Mouse (Mus musculus) liver, adult 2 months (tissue): ENCODE data around the gene Iapp. TPM values are rescaled to one million over a fixed set of nuclear protein-coding genes. Genes with fewer than 3 reads are reported as not detected.
"Not testable (repeated sequence)": the region's sequence is repeated elsewhere in the genome, so short reads cannot be mapped to it uniquely, and the experiment has no call there.

Experiments used
- DNase-seq: peaks from one replicate; pipeline ENCODE4 v3.0.0-alpha.2; 2011; ENCODE audit warnings: low read depth, low spot score; ENCODE audit errors: extremely low read depth
- H3K27ac ChIP-seq: fragments of 200-500 bp; replicated peaks from 2 replicates; pipeline ENCODE4 v1.5.1; 2012; ENCODE audit warnings: low read depth, mild to moderate bottlenecking, control low read depth, inconsistent platforms, low read length; ENCODE audit not compliant: insufficient read depth
- H3K27me3 ChIP-seq: fragments of 200-500 bp; 2 replicates; pipeline ENCODE4 v1.6.1; 2012; ENCODE audit warnings: mild to moderate bottlenecking, moderate library complexity, low read length, inconsistent platforms; ENCODE audit not compliant: control insufficient read depth, insufficient read depth
- H3K36me3 ChIP-seq: fragments of 200-500 bp; 2 replicates; pipeline ENCODE4 v1.6.1; 2012; ENCODE audit warnings: low read length, inconsistent platforms; ENCODE audit not compliant: control insufficient read depth, insufficient read depth
- H3K4me1 ChIP-seq: fragments of 200-500 bp; 2 replicates; pipeline ENCODE4 v1.6.1; 2011; ENCODE audit warnings: low read length; ENCODE audit not compliant: control insufficient read depth, insufficient read depth
- H3K4me3 ChIP-seq: fragments of 200-500 bp; 2 replicates; pipeline ENCODE4 v1.5.1; 2011; ENCODE audit warnings: low read depth, mild to moderate bottlenecking, control low read depth, low read length, moderate library complexity; ENCODE audit not compliant: insufficient read depth
- H3K79me2 ChIP-seq: fragments of 200-500 bp; 2 replicates; pipeline ENCODE4 v1.6.1; 2012; ENCODE audit warnings: inconsistent platforms, mild to moderate bottlenecking, low read length, moderate library complexity; ENCODE audit not compliant: control insufficient read depth, insufficient read depth
- H3K9ac ChIP-seq: fragments of 200-500 bp; 2 replicates; pipeline ENCODE4 v1.6.1; 2012; ENCODE audit warnings: low read depth, mild to moderate bottlenecking, control low read depth, inconsistent platforms, low read length
- CTCF ChIP-seq: fragments of 200-500 bp; IDR thresholded peaks from 2 replicates; pipeline ENCODE4 v1.5.1; 2011; ENCODE audit warnings: low read depth, low read length, control low read depth
- POLR2A ChIP-seq: fragments of 200-500 bp; IDR thresholded peaks from 2 replicates; pipeline ENCODE4 v1.6.1; 2011; ENCODE audit warnings: low read length, control low read depth; ENCODE audit not compliant: insufficient read depth; ENCODE audit errors: extremely low read depth
- WGBS: fragments of 180-500 bp; shearing (Covaris S2); methylation state at CpG from one replicate; pipeline ENCODE4 v1.1.7; 2018; 5-methylcytosine and 5-hydroxymethylcytosine counted together
- polyA plus RNA-seq: library from polyadenylated mRNA; depleted of rRNA; stranded (reverse); fragments of >200 nt; gene quantifications from 2 replicates; pipeline ENCODE4 v1.2.3, GENCODE M21; 2012; rRNA removed
- total RNA-seq: library from RNA; depleted of rRNA; stranded (reverse); fragments of >200 nt; gene quantifications from 2 replicates; pipeline ENCODE4 v1.2.3, GENCODE M21; 2014; rRNA removed

Iapp gene
- not detected in 2 replicates for total RNA-seq
- not detected in 2 replicates for polyA plus RNA-seq

- Histone ChIP-seq H3K27ac (no peak within 1 kb of the TSS), H3K9ac (no peak within 1 kb of the TSS), H3K36me3 (no peaks in the 10 kb centered on the region), H3K4me3 (no peak within 1 kb of the TSS), H3K27me3 (no peaks in the 10 kb centered on the region), H3K4me1 (no peaks in the 10 kb centered on the region), H3K79me2 (no peaks in the 10 kb centered on the region)
- 48% methylated on average over 4 of the region's 4 CpGs for WGBS
- no peak for TF ChIP-seq CTCF
- no peak for TF ChIP-seq POLR2A
- no peak for DNase-seq
Measured at GRCm38 (mm10) chr6:142298098-142298497, at the start of gene Iapp. Gene Iapp (plus strand): TSS chr6:142298423.

DNA sequence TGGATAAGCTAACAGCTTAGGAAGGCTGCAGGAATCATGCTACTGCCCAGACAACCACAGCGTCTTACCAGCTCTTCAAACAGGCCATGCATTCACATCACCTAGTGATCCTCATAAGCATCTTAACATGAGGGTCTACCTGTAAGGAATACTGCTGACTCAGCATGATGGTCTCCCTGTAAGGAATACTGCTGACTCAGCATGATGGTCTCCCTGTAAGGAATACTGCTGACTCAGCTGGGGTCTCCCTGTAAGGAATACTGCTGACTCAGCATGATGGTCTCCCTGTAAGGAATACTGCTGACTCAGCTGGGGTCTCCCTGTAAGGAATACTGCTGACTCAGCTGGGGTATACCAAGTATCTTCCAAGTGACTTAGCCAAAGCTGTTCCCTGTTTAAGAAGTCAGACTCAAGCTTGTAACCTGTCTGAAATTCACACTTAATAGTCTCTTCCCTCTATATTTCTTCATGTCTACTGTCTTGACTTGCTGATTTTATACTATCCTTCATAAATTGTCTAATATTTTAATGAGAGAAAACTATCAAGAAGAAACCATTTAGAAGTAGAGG, 47.4 kb upstream of the Iapp start:
- not testable (repeated sequence) for H3K4me1 ChIP-seq, H3K4me3 ChIP-seq, H3K27ac ChIP-seq, H3K9ac ChIP-seq, H3K36me3 ChIP-seq, DNase-seq, H3K79me2 ChIP-seq, H3K27me3 ChIP-seq
- WGBS, result 83% methylated on average over 1 of the region's 1 CpGs

DNA sequence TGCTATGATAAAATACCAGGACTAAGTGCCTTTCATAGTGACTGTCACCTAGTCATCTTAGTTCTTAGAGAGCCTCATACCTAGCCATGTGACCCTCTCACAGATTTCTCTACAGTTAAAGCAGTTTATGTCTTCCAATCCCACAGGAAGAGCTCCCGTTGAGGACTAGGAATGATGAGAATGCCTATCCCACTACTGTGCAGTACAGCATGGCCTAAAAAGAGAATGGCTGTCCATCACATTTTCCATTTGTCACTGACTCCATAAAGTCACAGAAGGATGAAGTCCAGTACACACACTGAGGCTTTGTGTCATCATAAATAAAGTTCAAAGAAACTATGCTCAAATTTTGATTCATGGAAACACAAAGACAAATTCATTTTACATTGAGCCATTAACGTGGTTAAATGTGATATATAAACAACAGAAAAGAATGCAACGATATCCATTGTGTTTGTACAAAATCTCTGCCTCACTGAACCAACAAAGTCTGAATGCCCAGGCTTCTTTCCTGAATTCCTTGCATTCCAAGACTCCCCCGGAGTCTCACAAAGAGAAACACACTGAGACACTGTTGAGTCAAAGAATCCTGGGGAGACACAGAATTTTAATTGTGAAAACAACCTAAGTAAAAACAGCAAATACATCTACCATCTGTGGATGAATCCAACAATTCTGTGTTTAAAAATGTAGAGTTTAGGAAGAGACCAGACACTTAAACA, 22.3 kb upstream of the Iapp start:
- no peaks in the 10 kb centered on the region for H3K4me1 ChIP-seq
- WGBS, result 18% methylated on average over 4 of the region's 4 CpGs
- no peak for TF ChIP-seq CTCF
- no peak for TF ChIP-seq POLR2A

DNA sequence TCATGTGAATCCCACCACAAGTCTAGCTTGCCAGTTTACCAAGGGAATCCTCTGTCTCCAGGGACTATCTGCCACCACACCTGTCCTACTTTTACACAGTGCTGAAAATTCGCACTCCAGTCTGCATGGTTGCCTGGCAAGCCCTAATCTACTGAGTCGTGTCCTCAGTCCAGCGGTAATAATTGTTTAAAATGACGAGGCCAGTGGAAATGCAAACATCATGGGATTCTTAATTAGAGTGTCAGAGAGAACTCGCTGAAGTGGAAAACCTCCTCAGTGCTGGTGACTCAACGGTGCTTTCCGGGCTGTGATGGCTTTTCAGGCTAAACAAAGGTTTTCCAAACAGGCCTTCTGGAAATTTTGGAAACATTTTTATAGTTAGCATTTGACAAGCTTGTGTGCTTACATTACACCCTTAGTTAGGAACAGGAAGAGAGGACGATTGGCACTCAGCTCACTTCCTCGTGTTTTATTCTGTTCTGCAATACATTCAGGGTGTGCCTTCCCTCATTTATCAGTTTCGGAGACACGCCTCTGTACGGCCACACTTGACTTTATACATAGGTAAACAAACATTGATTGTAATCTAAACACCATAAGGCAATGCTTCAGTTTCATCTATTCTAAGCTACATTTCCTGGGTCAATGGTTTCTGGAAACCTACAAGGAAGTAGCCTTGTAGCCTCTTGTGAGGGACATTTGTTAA, 8.7 kb upstream of the Iapp start:
- H3K27ac ChIP-seq, result no peak overlapping the region
- 82% methylated on average over 12 of the region's 12 CpGs for WGBS

More for the DNA sequence above, 22.3 kb upstream of the Iapp start:
- Histone ChIP-seq H3K9ac (no peak overlapping the region), H3K36me3 (no peaks in the 10 kb centered on the region), H3K27me3 (no peaks in the 10 kb centered on the region), H3K27ac (no peak overlapping the region), H3K79me2 (no peaks in the 10 kb centered on the region), H3K4me3 (no peak overlapping the region)
- DNase-seq, result no peak

GRCm38 (mm10) chr6:142305076-142305475, 6.9 kb downstream of the Iapp start:
- TF ChIP-seq POLR2A (no peak), CTCF (no peak)
- H3K4me1 ChIP-seq, result no peaks in the 10 kb centered on the region
- H3K27ac ChIP-seq, result no peak overlapping the region
- no peaks in the 10 kb centered on the region for H3K79me2 ChIP-seq
- H3K9ac ChIP-seq, result no peak overlapping the region
- H3K36me3 ChIP-seq, result no peaks in the 10 kb centered on the region
- no peak for DNase-seq
- no peaks in the 10 kb centered on the region for H3K27me3 ChIP-seq
- no peak overlapping the region for H3K4me3 ChIP-seq

More for the DNA sequence above, 8.7 kb upstream of the Iapp start:
- H3K27me3 ChIP-seq, result no peaks in the 10 kb centered on the region
- no peaks in the 10 kb centered on the region for H3K79me2 ChIP-seq
- no peaks in the 10 kb centered on the region for H3K4me1 ChIP-seq
- H3K9ac ChIP-seq, result no peak overlapping the region
- H3K4me3 ChIP-seq, result no peak overlapping the region
- H3K36me3 ChIP-seq, result no peaks in the 10 kb centered on the region
- TF ChIP-seq CTCF, result no peak
- no peak for TF ChIP-seq POLR2A
- DNase-seq, result no peak

GRCm38 (mm10) chr6:142314285-142314684, 16.1 kb downstream of the Iapp start:
- H3K27me3 ChIP-seq, result no peaks in the 10 kb centered on the region
- H3K4me1 ChIP-seq, result no peaks in the 10 kb centered on the region
- no peak for TF ChIP-seq CTCF
- TF ChIP-seq POLR2A, result no peak
- H3K4me3 ChIP-seq, result no peak overlapping the region
- DNase-seq, result no peak
- WGBS, result 88% methylated on average over 5 of the region's 5 CpGs
- no peak overlapping the region for H3K9ac ChIP-seq
- no peak overlapping the region for H3K27ac ChIP-seq
- H3K79me2 ChIP-seq, result no peaks in the 10 kb centered on the region
- no peaks in the 10 kb centered on the region for H3K36me3 ChIP-seq
